Mouse (Mus musculus) erythroblast, adult 5-6 weeks (primary cell): ENCODE results near the gene H2-Aa. TPM values are rescaled to one million over a fixed set of nuclear protein-coding genes. Genes with fewer than 3 reads are reported as not detected.
"Not testable (repeated sequence)": the region's sequence is repeated elsewhere in the genome, so short reads cannot be mapped to it uniquely, and the experiment has no call there.

Experiments used
- ATAC-seq: replicated peaks from 2 replicates; pipeline ENCODE4 v1.8.0; 2016; ENCODE audit warnings: moderate number of reproducible peaks, mild to moderate bottlenecking, moderate TSS enrichment, inconsistent platforms; ENCODE audit not compliant: poor library complexity, low FRiP score, severe bottlenecking
- total RNA-seq, 2 experiments: library from RNA; stranded (forward) in 1 of 2; stranded (reverse) in 1 of 2; fragments of 150-400 nt in 1 of 2; fragments of 200-764, 138-1000 nt in 1 of 2; gene quantifications; 2 replicates each; pipeline versions ENCODE4 v1.2.3 to v1.2.4; 2015 to 2017; ENCODE audit warnings: low replicate concordance in 2 of 2

The H2-Aa gene
- total RNA-seq (2015; ENCODE audit: low replicate concordance) (92.2 and 127 TPM in 2 replicates), total RNA-seq (2017; ENCODE audit: low replicate concordance) (32.1 and 32.2 TPM in 2 replicates)

- ATAC-seq = no peak
These were observed at the start of gene H2-Aa for GRCm38 (mm10) chr17:34287648-34288047. Gene H2-Aa (minus strand): TSS chr17:34287823.

- no peak for ATAC-seq
These were observed 43.6 kb upstream of the H2-Aa start for GRCm38 (mm10) chr17:34331200-34331599.

- no peak for ATAC-seq
These were observed 42.2 kb upstream of the H2-Aa start for GRCm38 (mm10) chr17:34329807-34330206.

- ATAC-seq = no peak
These were observed 38.8 kb upstream of the H2-Aa start for GRCm38 (mm10) chr17:34326373-34326772.

GRCm38 (mm10) chr17:34325436-34325835, 37.8 kb upstream of the H2-Aa start, which contains the start of gene H2-Eb2:
Gene H2-Eb2 (plus strand): TSS chr17:34325665.
- no peak for ATAC-seq

- ATAC-seq = no peak
These were observed 29.7 kb upstream of the H2-Aa start for GRCm38 (mm10) chr17:34317275-34317674.

- ATAC-seq = no peak
These were observed 29.1 kb upstream of the H2-Aa start for GRCm38 (mm10) chr17:34316697-34317096.

- no peak for ATAC-seq
These were observed 27.9 kb upstream of the H2-Aa start for GRCm38 (mm10) chr17:34315512-34315911.

- no peak for ATAC-seq
These were observed 26.7 kb upstream of the H2-Aa start for GRCm38 (mm10) chr17:34314286-34314685.

GRCm38 (mm10) chr17:34313393-34313792, 25.8 kb upstream of the H2-Aa start:
- peak; percentile 81 for ATAC-seq

- no peak for ATAC-seq
These were observed 24.6 kb upstream of the H2-Aa start for GRCm38 (mm10) chr17:34312185-34312584.

GRCm38 (mm10) chr17:34310526-34310925, 22.9 kb upstream of the H2-Aa start:
- ATAC-seq = not testable (repeated sequence)

GRCm38 (mm10) chr17:34309683-34310385, 22.2 kb upstream of the H2-Aa start:
- ATAC-seq = no peak

- ATAC-seq = no peak
These were observed 21.6 kb upstream of the H2-Aa start for GRCm38 (mm10) chr17:34309225-34309624.

GRCm38 (mm10) chr17:34308161-34308560, 20.5 kb upstream of the H2-Aa start:
- ATAC-seq = no peak

GRCm38 (mm10) chr17:34307216-34307615, 19.6 kb upstream of the H2-Aa start:
- ATAC-seq = no peak

- ATAC-seq = no peak
These were observed 18.8 kb upstream of the H2-Aa start for GRCm38 (mm10) chr17:34306407-34306806.

GRCm38 (mm10) chr17:34305380-34306030, 17.9 kb upstream of the H2-Aa start, which contains the start of gene H2-Eb1:
Gene H2-Eb1 (plus strand): TSS chr17:34305867.
- no peak for ATAC-seq

- ATAC-seq = no peak
These were observed 17.1 kb upstream of the H2-Aa start for GRCm38 (mm10) chr17:34304751-34305150.

GRCm38 (mm10) chr17:34303789-34304188, 16.2 kb upstream of the H2-Aa start:
- ATAC-seq = no peak

GRCm38 (mm10) chr17:34301670-34302190, 14.1 kb upstream of the H2-Aa start:
- ATAC-seq = no peak
